Mouse (Mus musculus) cortical plate, adult 2 months (tissue): Measurements from ENCODE around the gene Tmem59.

Experiments used
- CTCF ChIP-seq: fragments of 200-500 bp; IDR thresholded peaks from 2 replicates; pipeline ENCODE4 v1.5.1; 2011; ENCODE audit warnings: mild to moderate bottlenecking, control low read depth, low read length; ENCODE audit not compliant: insufficient read depth; ENCODE audit errors: extremely low read depth
- POLR2A ChIP-seq: fragments of 200-500 bp; IDR thresholded peaks from 2 replicates; pipeline ENCODE4 v1.6.1; 2011; ENCODE audit warnings: mild to moderate bottlenecking, low read length, control low read depth; ENCODE audit not compliant: insufficient read depth; ENCODE audit errors: extremely low read depth

DNA sequence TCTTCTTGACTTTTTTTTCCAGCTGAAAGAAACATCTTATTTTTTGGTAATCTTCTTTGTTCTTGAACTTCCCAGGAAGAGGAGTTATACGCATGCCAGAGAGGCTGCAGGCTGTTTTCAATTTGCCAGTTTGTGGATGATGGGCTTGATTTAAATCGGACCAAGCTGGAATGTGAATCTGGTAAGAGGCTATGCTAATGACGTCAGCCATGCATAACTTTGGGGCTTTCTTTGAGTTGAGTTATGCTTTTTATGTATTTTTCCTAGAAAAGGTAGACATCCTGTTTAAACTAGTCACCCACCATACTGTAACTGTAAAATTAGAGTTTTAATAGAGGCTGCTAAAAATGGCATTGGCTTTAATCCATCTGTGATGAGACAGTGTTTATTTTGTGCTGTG, 7.5 kb downstream of the Tmem59 start:
- TF ChIP-seq CTCF (no peak), POLR2A (no peak)
